In genomic region chr5:135216871-135217270, GRCm38 (mm10) we compare ENCODE assay signal across 24 mouse cellular contexts. TPM values are rescaled to one million over a fixed set of nuclear protein-coding genes. Genes with fewer than 3 reads are reported as not detected.
DNase-seq lines count a peak whose midpoint lies in the region; ATAC-seq and TF ChIP-seq lines count a peak whose summit lies in the region.
"Had no signal": no experiment of that assay in that cellular context is flagged by ENCODE, and none has a peak within 500 bp of the region (broad histone marks: within the 10 kb centered on the region; RNA-seq: fewer than 3 reads in every experiment).

No protein-coding gene starts in this region.

- no peak for TF ChIP-seq CTCF in cerebellum, adult 2 months (IDR thresholded peaks at IDR 0.05; ENCODE audit: borderline replicate concordance, insufficient read depth, low read depth, low read length)

- no peaks in the 10 kb centered on the region for H3K9me3 ChIP-seq in heart, embryonic 12.5 days (replicated peaks)
- H3K9me3 ChIP-seq: forebrain, embryonic 15.5 days; limb, embryonic 13.5 days; liver, embryonic 12.5 days; midbrain, embryonic 12.5 days; neural tube, embryonic 15.5 days had no signal

- peaks cover 86% of the 10 kb centered on the region for H3K36me3 ChIP-seq in heart, embryonic 12.5 days

- no peak overlapping the region for H3K9ac ChIP-seq in heart, embryonic 12.5 days
- H3K9ac ChIP-seq: forebrain, embryonic 15.5 days; hindbrain, embryonic 14.5 days; limb, embryonic 13.5 days; liver, embryonic 12.5 days; midbrain, embryonic 12.5 days; neural tube, embryonic 15.5 days had no signal

- ATAC-seq in heart, embryonic 12.5 days (ENCODE audit: insufficient number of reproducible peaks, low FRiP score) = no peak
- ATAC-seq: forebrain, embryonic 15.5 days; inflammation-experienced regulatory T-cells, adult 6 months; liver, embryonic 12.5 days had no signal

- H3K4me1 ChIP-seq in heart, embryonic 12.5 days (replicated peaks) = 0 out of 2 replicates have a peak, but pooled peaks cover 4% of the 10 kb centered on the region
- H3K4me1 ChIP-seq in cerebellum, adult 2 months (ENCODE audit: control insufficient read depth, insufficient read depth, low read length) = no peaks in the 10 kb centered on the region
- H3K4me1 ChIP-seq: forebrain, embryonic 15.5 days; limb, embryonic 13.5 days; liver, embryonic 12.5 days; midbrain, embryonic 12.5 days; neural tube, embryonic 15.5 days had no signal

- WGBS in heart, embryonic 12.5 days = 64% methylated on average over 6 of the region's 6 CpGs
- 56% methylated on average over 6 of the region's 6 CpGs for WGBS in cerebellum, adult 2 months

- no peak for TF ChIP-seq POLR2A in cerebellum, adult 2 months (IDR thresholded peaks at IDR 0.05; ENCODE audit: borderline replicate concordance, insufficient read depth, low read length)

- peak overlapping the region; percentile 27; the same call in 1 of the 2 replicates for H3K27ac ChIP-seq in heart, embryonic 12.5 days (ENCODE audit: poor library complexity, severe bottlenecking)
- H3K27ac ChIP-seq in cerebellum, adult 2 months (ENCODE audit: insufficient read depth, low read length) = no peak overlapping the region
- H3K27ac ChIP-seq: forebrain, embryonic 15.5 days; hindbrain, embryonic 14.5 days; layer of hippocampus, adult 2 months; limb, embryonic 13.5 days; liver, embryonic 12.5 days; midbrain, embryonic 12.5 days; neural tube, embryonic 15.5 days had no signal

- DNase-seq in heart, postnatal 25 days (ENCODE audit: low spot score) = no peak
- DNase-seq in cerebellum, adult 2 months = peak; percentile 43 to 47
- DNase-seq in cerebellum, postnatal 10 days = peak; percentile 39 to 48
- DNase-seq in testis, postnatal 14 days (ENCODE audit: low spot score) = peak; percentile 36
- DNase-seq in kidney, postnatal 4 days = no peak
- no peak for DNase-seq in lung, postnatal 10 days
- DNase-seq: adrenal gland, postnatal 14 days; gastrocnemius, postnatal 10 days; heart, postnatal 4 days; kidney, adult 8-10 months; kidney, postnatal 14 days; lung, adult 18-20 months; lung, postnatal 14 days; right cerebral cortex, adult 18-20 months; thymus, postnatal 14 days had no signal

- H3K4me2 ChIP-seq in heart, embryonic 12.5 days = no peak overlapping the region
- H3K4me2 ChIP-seq: forebrain, embryonic 15.5 days; hindbrain, embryonic 14.5 days; limb, embryonic 13.5 days; liver, embryonic 12.5 days; midbrain, embryonic 12.5 days; neural tube, embryonic 15.5 days had no signal

- no peaks in the 10 kb centered on the region for H3K27me3 ChIP-seq in heart, embryonic 12.5 days (replicated peaks)
- H3K27me3 ChIP-seq in cerebellum, adult 2 months (ENCODE audit: control insufficient read depth, insufficient read depth, low read length) = no peaks in the 10 kb centered on the region
- H3K27me3 ChIP-seq: forebrain, embryonic 15.5 days; limb, embryonic 13.5 days; liver, embryonic 12.5 days; midbrain, embryonic 12.5 days; neural tube, embryonic 15.5 days had no signal

- H3K4me3 ChIP-seq in heart, embryonic 12.5 days = no peak overlapping the region
- no peak overlapping the region for H3K4me3 ChIP-seq in cerebellum, adult 2 months (replicated peaks; ENCODE audit: insufficient read depth, low read depth, low read length)
- H3K4me3 ChIP-seq: forebrain, embryonic 15.5 days; layer of hippocampus, adult 2 months; limb, embryonic 13.5 days; liver, embryonic 12.5 days; midbrain, embryonic 12.5 days; neural tube, embryonic 15.5 days had no signal

- intact Hi-C loops in heart, postnatal 25 days (cut with DNase I) = no loop called here

RNA-seq across cellular contexts. Expression of gene Baz1b, which starts 29.8 kb away (rescaled TPM):
- 37.2 and 38.4 TPM in 2 replicates for polyA plus RNA-seq in heart, embryonic 12.5 days (2016; fragmentation: Nextera tagmentation; extraction: Ambion mirVana)
- 10 to 100 TPM; 38.2 to 45.3 TPM for total RNA-seq in heart, postnatal 25 days (2021)
- 75.3 and 77.4 TPM in 2 replicates for polyA plus RNA-seq in cerebellum, adult 2 months (2012; rRNA removed)

RNA-seq across cellular contexts. Expression of gene Fzd9, which starts 34.2 kb away (rescaled TPM):
- polyA plus RNA-seq in heart, embryonic 12.5 days (2016; fragmentation: Nextera tagmentation; extraction: Ambion mirVana) = 6.5 and 7.7 TPM in 2 replicates
- under 1 TPM; 0.61 to 0.73 TPM for total RNA-seq in heart, postnatal 25 days (2021)
- polyA plus RNA-seq in cerebellum, adult 2 months (2012; rRNA removed) = 8.5 and 10.1 TPM in 2 replicates

RNA-seq across cellular contexts. Expression of gene Bcl7b, which starts 48.8 kb away (rescaled TPM):
- polyA plus RNA-seq in heart, embryonic 12.5 days (2016; fragmentation: Nextera tagmentation; extraction: Ambion mirVana) = 34.2 and 38.2 TPM in 2 replicates
- total RNA-seq in heart, postnatal 25 days (2021) = 10 to 100 TPM; 35.1 to 35.2 TPM
- 64.4 TPM in 2 replicates for polyA plus RNA-seq in cerebellum, adult 2 months (2012; rRNA removed)

Comparison
In these comparisons a context has a peak if more than half of its experiments do, and no peak if none do; other contexts are left out.
1. DNase-seq: peak in cerebellum, adult 2 months (2 of 2), cerebellum, postnatal 10 days (2 of 2) and testis, postnatal 14 days (single experiment); none in heart, postnatal 25 days (single experiment), kidney, postnatal 4 days (0 of 2) and lung, postnatal 10 days (single experiment).